Comparison of ENCODE assay signal across 30 mouse cellular contexts in the genomic region with DNA sequence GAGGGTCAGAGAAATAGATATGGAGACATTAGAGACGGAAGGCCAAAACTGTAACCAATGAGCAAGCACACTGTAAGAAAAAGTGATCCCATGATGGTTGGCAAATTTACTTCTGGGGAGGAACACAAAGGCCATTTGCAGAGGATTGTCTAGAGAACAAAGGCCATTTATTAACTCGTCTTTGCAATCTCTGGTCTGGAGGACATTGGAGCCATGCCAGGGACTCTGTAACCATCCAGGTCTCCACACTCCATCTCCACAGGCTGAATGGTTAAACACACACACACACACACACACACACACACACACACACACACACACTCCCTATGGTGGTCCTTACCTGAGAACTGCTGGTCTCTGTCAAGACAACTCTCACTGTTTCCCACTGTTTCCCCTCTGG.
DNase-seq lines count a peak whose midpoint lies in the region; ATAC-seq and TF ChIP-seq lines count a peak whose summit lies in the region.
"Had no signal": no experiment of that assay in that cellular context is flagged by ENCODE, and none has a peak within 500 bp of the region (broad histone marks: within the 10 kb centered on the region; RNA-seq: fewer than 3 reads in every experiment).

No protein-coding gene starts in this region.

- peak; percentile 53 for DNase-seq in kidney, adult 2 months
- DNase-seq in layer of hippocampus, adult 9-11 months: peak; percentile 6
- no peak for DNase-seq in layer of hippocampus, postnatal 14 days (ENCODE audit: low spot score in 2 of 2)
- peak; percentile 61 for DNase-seq in testis, postnatal 10 days (ENCODE audit: low spot score)
- DNase-seq: adrenal gland, adult 2 months; adrenal gland, postnatal 14 days; cerebellum, adult 11-12 months; cerebellum, adult 8-10 months; cerebellum, postnatal 10 days; cerebellum, postnatal 36 days; embryo, embryonic 11 days; gastrocnemius, postnatal 10 days; gastrocnemius, postnatal 36 days; heart, adult 2 months; heart, postnatal 14 days; heart, postnatal 4 days had no signal

- TF ChIP-seq CTCF in kidney, adult 2 months (conservative IDR thresholded peaks at IDR 0.05; ENCODE audit: insufficient read depth, insufficient read length, low read depth, low read length): no peak

- no peaks in the 10 kb centered on the region for H3K27me3 ChIP-seq in kidney, adult 2 months (replicated peaks; ENCODE audit: control insufficient read depth, insufficient read depth, low read length)
- H3K27me3 ChIP-seq in kidney, embryonic 16.5 days (ENCODE audit: insufficient read depth, low read length): peaks cover 25% of the 10 kb centered on the region
- H3K27me3 ChIP-seq: CH12.LX; embryonic facial prominence, embryonic 13.5 days; forebrain, embryonic 13.5 days; heart, embryonic 13.5 days had no signal

- no peak overlapping the region for H3K9ac ChIP-seq in kidney, embryonic 16.5 days (replicated peaks; ENCODE audit: low read length)
- H3K9ac ChIP-seq: embryonic facial prominence, embryonic 13.5 days; forebrain, embryonic 13.5 days; heart, embryonic 13.5 days; hindbrain, embryonic 14.5 days had no signal

- no peak for TF ChIP-seq POLR2A in kidney, adult 2 months (IDR thresholded peaks at IDR 0.05; ENCODE audit: low read depth, low read length)

- no peak overlapping the region for H3K4me3 ChIP-seq in kidney, adult 2 months (ENCODE audit: insufficient read depth, low read depth, low read length)
- no peak overlapping the region for H3K4me3 ChIP-seq in kidney, embryonic 16.5 days (ENCODE audit: low read length)
- H3K4me3 ChIP-seq: embryonic facial prominence, embryonic 10.5 days; embryonic facial prominence, embryonic 13.5 days; erythroblast, embryonic 14.5 days; forebrain, embryonic 10.5 days; forebrain, embryonic 13.5 days; heart, adult 2 months; heart, embryonic 10.5 days; heart, embryonic 13.5 days had no signal

- no peak overlapping the region for H3K27ac ChIP-seq in kidney, adult 2 months (ENCODE audit: insufficient read depth, low read depth, low read length)
- no peak overlapping the region for H3K27ac ChIP-seq in kidney, embryonic 16.5 days (ENCODE audit: low read length)
- H3K27ac ChIP-seq: embryonic facial prominence, embryonic 10.5 days; embryonic facial prominence, embryonic 13.5 days; forebrain, embryonic 10.5 days; forebrain, embryonic 13.5 days; heart, adult 2 months; heart, embryonic 10.5 days; heart, embryonic 13.5 days; hindbrain, embryonic 14.5 days; hindbrain, postnatal 0 days had no signal

- 54% methylated on average over 2 of the region's 2 CpGs for WGBS in kidney, adult 2 months
- 65% methylated on average over 2 of the region's 2 CpGs for WGBS in kidney, embryonic 16.5 days

- H3K4me1 ChIP-seq in kidney, adult 2 months (ENCODE audit: control insufficient read depth, insufficient read depth, low read length): no peaks in the 10 kb centered on the region
- peaks cover 11% of the 10 kb centered on the region; the same call in 1 of the 2 replicates for H3K4me1 ChIP-seq in kidney, embryonic 16.5 days (ENCODE audit: insufficient read depth, low read length)
- H3K4me1 ChIP-seq: embryonic facial prominence, embryonic 13.5 days; forebrain, embryonic 13.5 days had no signal

- no peak overlapping the region for H3K4me2 ChIP-seq in kidney, embryonic 16.5 days (replicated peaks; ENCODE audit: low read depth, low read length)
- H3K4me2 ChIP-seq: embryonic facial prominence, embryonic 13.5 days; forebrain, embryonic 13.5 days; heart, embryonic 13.5 days; hindbrain, embryonic 14.5 days had no signal

- H3K9me3 ChIP-seq in kidney, embryonic 16.5 days (ENCODE audit: low read length): peaks cover 15% of the 10 kb centered on the region; the same call in 1 of the 2 replicates
- H3K9me3 ChIP-seq: embryonic facial prominence, embryonic 13.5 days; heart, embryonic 10.5 days had no signal

- ATAC-seq in kidney, embryonic 16.5 days (ENCODE audit: low FRiP score, low TSS enrichment): no peak
- no peak for ATAC-seq in megakaryocyte, adult 5-6 weeks (ENCODE audit: poor library complexity, severe bottlenecking)
- ATAC-seq: forebrain, embryonic 13.5 days; forebrain, embryonic 16.5 days; hindbrain, postnatal 0 days had no signal

- H3K36me3 ChIP-seq in kidney, adult 2 months (ENCODE audit: control insufficient read depth, insufficient read depth, low read length): no peaks in the 10 kb centered on the region
- no peaks in the 10 kb centered on the region for H3K36me3 ChIP-seq in kidney, embryonic 16.5 days (ENCODE audit: insufficient read depth, low read length)
- H3K36me3 ChIP-seq: embryonic facial prominence, embryonic 10.5 days; embryonic facial prominence, embryonic 13.5 days; forebrain, embryonic 10.5 days; G1E; heart, embryonic 10.5 days; heart, embryonic 13.5 days had no signal

Comparison
In these comparisons a context has a peak if more than half of its experiments do, and no peak if none do; other contexts are left out.
1. DNase-seq: peak in kidney, adult 2 months (single experiment), layer of hippocampus, adult 9-11 months (single experiment) and testis, postnatal 10 days (single experiment); none in layer of hippocampus, postnatal 14 days (0 of 2).